ENCODE assay signal across 14 mouse cellular contexts in the genomic region with DNA sequence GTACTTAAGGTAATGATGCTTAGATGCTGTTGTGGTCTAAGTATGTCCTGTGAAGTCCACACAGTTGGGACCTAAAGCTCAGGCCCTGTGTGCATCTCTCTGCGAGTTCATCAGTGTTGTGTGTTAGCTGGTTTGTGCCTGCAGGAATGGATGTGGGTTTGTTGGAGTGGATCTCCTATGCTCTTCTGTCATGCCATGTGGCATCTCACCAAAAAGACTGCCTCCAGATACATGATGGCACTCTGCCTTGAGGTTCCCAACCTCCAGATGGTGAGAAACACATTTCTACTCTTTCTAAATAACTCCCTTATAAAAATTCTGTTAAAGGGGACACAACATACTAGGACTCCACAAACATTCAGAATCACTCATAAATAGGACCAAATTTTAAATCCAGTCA.
DNase-seq lines count a peak whose midpoint lies in the region; ATAC-seq lines count a peak whose summit lies in the region.
"Had no signal": no experiment of that assay in that cellular context is flagged by ENCODE, and none has a peak within 500 bp of the region (broad histone marks: within the 10 kb centered on the region; RNA-seq: fewer than 3 reads in every experiment).

No protein-coding gene starts in this region.

- H3K36me3 ChIP-seq in liver, embryonic 11.5 days (ENCODE audit: control insufficient read depth, insufficient read depth, low read length), result no peaks in the 10 kb centered on the region
- H3K36me3 ChIP-seq: hindbrain, embryonic 15.5 days; neural tube, embryonic 12.5 days had no signal

- 72% methylated on average over 1 of the region's 1 CpGs for WGBS in liver, embryonic 11.5 days

- no peaks in the 10 kb centered on the region for H3K27me3 ChIP-seq in liver, embryonic 11.5 days (replicated peaks; ENCODE audit: control insufficient read depth, insufficient read depth, low read length)
- H3K27me3 ChIP-seq: hindbrain, embryonic 15.5 days; neural tube, embryonic 12.5 days had no signal

- H3K4me3 ChIP-seq in liver, embryonic 11.5 days (ENCODE audit: low read depth, low read length), result no peak overlapping the region
- H3K4me3 ChIP-seq: heart, adult 2 months; hindbrain, embryonic 15.5 days; neural tube, embryonic 12.5 days had no signal

- H3K4me1 ChIP-seq in liver, embryonic 11.5 days (replicated peaks; ENCODE audit: control insufficient read depth, insufficient read depth, low read length), result no peaks in the 10 kb centered on the region
- H3K4me1 ChIP-seq: hindbrain, embryonic 15.5 days had no signal

- DNase-seq in frontal cortex, adult 2 months (ENCODE audit: extremely low spot score in 1 of 2, low spot score in 1 of 2), result peak; percentile 14 to 47
- DNase-seq in frontal cortex, postnatal 14 days (ENCODE audit: low spot score in 2 of 2), result no peak
- DNase-seq in cerebellum, adult 11 months, result peak; percentile 21
- peak; percentile 57 to 76 for DNase-seq in cerebellum, postnatal 25 days
- DNase-seq in layer of hippocampus, postnatal 10 days (ENCODE audit: low spot score in 2 of 2), result peak; percentile 10 to 13
- DNase-seq in liver, embryonic 11.5 days (ENCODE audit: low spot score), result no peak
- DNase-seq in retina, embryonic 14.5 days (ENCODE audit: low spot score), result no peak
- DNase-seq: adrenal gland, postnatal 10 days; heart, adult 2 months; lung, adult 18-20 months had no signal

- no peaks in the 10 kb centered on the region for H3K9me3 ChIP-seq in liver, embryonic 11.5 days (ENCODE audit: control insufficient read depth, low read length)
- H3K9me3 ChIP-seq: hindbrain, embryonic 15.5 days; neural tube, embryonic 12.5 days had no signal

- H3K27ac ChIP-seq in liver, embryonic 11.5 days (ENCODE audit: low read depth, low read length), result no peak overlapping the region
- H3K27ac ChIP-seq: heart, adult 2 months; hindbrain, embryonic 15.5 days; neural tube, embryonic 12.5 days had no signal

- H3K4me2 ChIP-seq in liver, embryonic 11.5 days, result no peak overlapping the region
- H3K4me2 ChIP-seq: hindbrain, embryonic 15.5 days; neural tube, embryonic 12.5 days had no signal

- ATAC-seq in inflammation-experienced regulatory T-cells, adult 6 months, result no peak
- no peak for ATAC-seq in liver, embryonic 11.5 days (replicated peaks; ENCODE audit: low FRiP score)
- ATAC-seq: midbrain, embryonic 16.5 days had no signal

- H3K9ac ChIP-seq in liver, embryonic 11.5 days (ENCODE audit: low read depth, low read length), result no peak overlapping the region
- H3K9ac ChIP-seq: hindbrain, embryonic 15.5 days; neural tube, embryonic 12.5 days had no signal

Comparison
In these comparisons a context has a peak if more than half of its experiments do, and no peak if none do; other contexts are left out.
1. DNase-seq: peak in frontal cortex, adult 2 months (2 of 2), cerebellum, adult 11 months (single experiment), cerebellum, postnatal 25 days (2 of 2) and layer of hippocampus, postnatal 10 days (2 of 2); none in frontal cortex, postnatal 14 days (0 of 2), liver, embryonic 11.5 days (single experiment) and retina, embryonic 14.5 days (single experiment).